Mouse (Mus musculus) liver, embryonic 12.5 days (tissue): ENCODE results near the gene Cd300a. TPM values are rescaled to one million over a fixed set of nuclear protein-coding genes. Genes with fewer than 3 reads are reported as not detected.

Experiments
- ATAC-seq: fragments of 200-750 bp; cut with Nextera tagmentation; 2 replicates; pipeline ENCODE4 v1.8.0; 2017; ENCODE audit warnings: moderate number of reproducible peaks, mild to moderate bottlenecking, moderate library complexity
- H3K27ac ChIP-seq: fragments of 300-500 bp; sonication (generic); 2 replicates; pipeline ENCODE4 v1.5.1; 2016; ENCODE audit warnings: mild to moderate bottlenecking
- H3K27me3 ChIP-seq: fragments of 300-500 bp; sonication (generic); replicated peaks from 2 replicates; pipeline ENCODE4 v1.6.1; 2016; ENCODE audit warnings: mild to moderate bottlenecking, moderate library complexity
- H3K36me3 ChIP-seq: fragments of 300-500 bp; sonication (generic); 2 replicates; pipeline ENCODE4 v1.6.1; 2016; ENCODE audit warnings: mild to moderate bottlenecking, moderate library complexity
- H3K4me1 ChIP-seq: fragments of 300-500 bp; sonication (generic); 2 replicates; pipeline ENCODE4 v1.6.1; 2016
- H3K4me2 ChIP-seq: fragments of 300-500 bp; sonication (generic); 2 replicates; pipeline ENCODE4 v1.6.1; 2016; ENCODE audit warnings: mild to moderate bottlenecking, moderate library complexity
- H3K4me3 ChIP-seq: fragments of 300-500 bp; sonication (generic); 2 replicates; pipeline ENCODE4 v1.5.1; 2016; ENCODE audit warnings: mild to moderate bottlenecking, moderate library complexity
- H3K9ac ChIP-seq: fragments of 300-500 bp; sonication (generic); 2 replicates; pipeline ENCODE4 v1.6.1; 2016; ENCODE audit warnings: mild to moderate bottlenecking, moderate library complexity
- H3K9me3 ChIP-seq: fragments of 300-500 bp; sonication (generic); replicated peaks from 2 replicates; pipeline ENCODE4 v1.6.1; 2016; ENCODE audit warnings: mild to moderate bottlenecking, moderate library complexity
- WGBS: fragments of 180-500 bp; shearing (Covaris S2); methylation state at CpG from one replicate; pipeline ENCODE4 v1.1.7; 2016; ENCODE audit not compliant: insufficient replicate concordance; 5-methylcytosine and 5-hydroxymethylcytosine counted together
- polyA plus RNA-seq: library from polyadenylated mRNA; unstranded; fragments of >200 nt; fragmentation: Nextera tagmentation; extraction: Ambion mirVana; gene quantifications from 2 replicates; pipeline ENCODE4 v1.2.1, GENCODE M21; 2016

The Cd300a gene
- polyA plus RNA-seq, 1 experiment from 2014 or later: 4.6 TPM

DNA sequence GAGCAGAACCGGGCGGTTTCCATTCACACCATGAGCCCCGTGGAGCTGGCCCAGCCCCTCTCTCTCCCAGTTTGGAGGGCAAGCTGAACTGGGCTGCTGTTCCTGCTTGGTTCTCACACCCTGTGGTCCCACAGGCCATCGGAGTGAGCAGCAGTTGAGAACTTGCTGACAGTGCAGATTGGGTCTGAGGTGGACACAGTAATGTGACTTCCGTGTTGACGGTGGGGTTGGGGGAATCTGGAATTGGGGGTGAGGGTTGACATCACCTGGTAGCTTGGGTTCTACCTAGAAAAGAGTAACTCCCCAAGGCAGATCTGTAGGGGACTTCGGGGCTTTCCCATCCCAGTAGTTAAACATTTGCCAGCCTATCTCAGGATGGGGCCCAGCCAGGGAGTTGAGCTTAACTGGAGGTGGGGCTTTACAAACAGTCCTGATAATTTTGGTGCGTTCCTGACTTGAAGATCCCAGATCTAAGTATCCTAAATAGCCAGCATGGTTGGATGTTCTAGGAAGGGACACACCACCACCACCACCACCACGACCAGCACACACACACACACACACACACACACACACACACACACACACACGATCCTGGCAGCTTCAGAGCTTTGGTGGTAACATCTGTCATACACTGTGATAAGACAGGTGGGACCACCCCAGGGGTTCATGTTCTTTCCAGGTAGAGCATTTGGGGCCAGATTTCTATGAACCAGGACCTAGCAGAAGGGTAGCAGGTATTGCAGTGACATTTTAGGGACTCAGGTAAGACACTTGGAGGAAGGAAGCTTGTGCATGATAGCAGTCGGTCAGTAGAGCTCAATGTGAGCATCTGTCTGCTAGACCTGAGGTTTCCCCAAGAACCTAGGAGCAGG, 22.2 kb upstream of the Cd300a start:
- ATAC-seq: peak; percentile 30
- 46% methylated on average over 11 of the region's 11 CpGs for WGBS
- no peaks in the 10 kb centered on the region for H3K27me3 ChIP-seq
- H3K4me3 ChIP-seq: no peak overlapping the region
- H3K4me2 ChIP-seq: peak overlapping the region; percentile 37
- H3K9me3 ChIP-seq: no peaks in the 10 kb centered on the region
- no peak overlapping the region; the same call in 1 of the 2 replicates for H3K9ac ChIP-seq
- H3K36me3 ChIP-seq: peaks cover 9% of the 10 kb centered on the region
- peak overlapping the region; percentile 82 for H3K27ac ChIP-seq
- peaks cover 39% of the 10 kb centered on the region for H3K4me1 ChIP-seq

DNA sequence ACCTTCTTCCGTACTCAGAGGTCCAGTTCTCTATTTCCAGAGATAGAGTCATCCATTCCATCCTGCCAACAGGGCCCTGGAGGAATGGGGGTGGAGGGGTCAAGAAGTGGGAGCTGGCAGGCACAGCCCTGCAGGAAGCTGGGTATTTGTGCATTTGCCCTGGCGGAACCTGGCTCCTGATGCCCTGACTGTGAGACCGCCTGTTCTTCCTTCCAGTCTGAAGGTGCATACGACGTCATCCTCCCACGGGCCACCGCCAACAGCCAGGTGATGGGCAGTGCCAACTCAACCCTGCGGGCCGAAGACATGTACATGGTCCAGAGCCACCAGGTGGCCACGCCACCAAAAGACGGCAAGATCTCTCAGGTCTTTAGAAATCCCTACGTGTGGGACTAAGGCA, 21.6 kb upstream of the Cd300a start:
- 80% methylated on average over 12 of the region's 12 CpGs for WGBS
- peak overlapping the region; percentile 48; the same call in 1 of the 2 replicates for H3K27ac ChIP-seq
- H3K4me3 ChIP-seq: no peak overlapping the region
- H3K36me3 ChIP-seq: peaks cover 9% of the 10 kb centered on the region
- no peak overlapping the region for H3K4me2 ChIP-seq
- no peak overlapping the region for H3K9ac ChIP-seq
- no peaks in the 10 kb centered on the region for H3K27me3 ChIP-seq
- peaks cover 46% of the 10 kb centered on the region for H3K4me1 ChIP-seq
- ATAC-seq: no peak
- no peaks in the 10 kb centered on the region for H3K9me3 ChIP-seq

DNA sequence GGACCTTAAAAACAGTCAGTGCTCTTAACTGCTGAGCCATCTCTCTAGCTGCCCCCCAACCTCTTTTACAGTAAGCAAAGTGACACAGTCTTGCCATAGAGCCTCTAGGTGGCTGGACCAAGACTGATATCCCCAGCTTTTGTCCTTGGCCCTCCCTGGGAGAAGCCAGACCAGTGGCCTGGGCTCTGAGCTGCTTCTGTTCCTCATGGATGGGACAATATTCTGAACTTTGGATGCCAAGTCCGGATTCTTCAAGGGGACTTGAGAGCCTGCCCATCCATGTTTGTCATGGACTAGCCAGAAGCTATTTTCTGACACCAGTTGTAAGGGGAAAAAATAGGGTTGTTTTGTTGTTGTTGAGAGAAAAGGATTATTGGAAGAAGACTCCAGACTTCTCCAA, 20.1 kb upstream of the Cd300a start:
- no peaks in the 10 kb centered on the region for H3K9me3 ChIP-seq
- no peak overlapping the region for H3K4me3 ChIP-seq
- WGBS: 74% methylated on average over 1 of the region's 1 CpGs
- no peak overlapping the region for H3K9ac ChIP-seq
- H3K4me2 ChIP-seq: no peak overlapping the region
- H3K27ac ChIP-seq: no peak overlapping the region
- no peaks in the 10 kb centered on the region for H3K36me3 ChIP-seq
- peaks cover 57% of the 10 kb centered on the region for H3K4me1 ChIP-seq
- H3K27me3 ChIP-seq: no peaks in the 10 kb centered on the region
- ATAC-seq: no peak

DNA sequence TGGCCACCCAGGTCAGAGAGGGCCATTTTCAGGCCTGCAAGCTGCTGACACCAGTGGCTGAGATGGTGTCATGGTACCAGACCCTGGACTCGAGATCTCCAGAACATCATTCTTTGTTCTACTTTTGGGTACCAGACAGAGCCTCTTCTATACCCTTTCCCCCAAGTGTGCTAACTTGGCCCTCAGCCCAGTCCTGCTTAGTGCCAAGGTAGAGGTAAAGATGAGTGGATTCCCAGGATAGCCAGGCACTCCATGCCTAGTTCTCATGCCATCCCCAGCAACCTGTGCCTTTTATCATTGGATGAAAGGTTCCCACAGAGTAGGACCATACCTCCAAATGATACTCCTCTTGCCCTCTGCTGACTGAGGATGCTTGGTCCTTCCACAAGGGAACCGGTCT, 18.3 kb upstream of the Cd300a start:
- ATAC-seq: no peak
- Histone ChIP-seq H3K4me2 (no peak overlapping the region), H3K9me3 (no peaks in the 10 kb centered on the region), H3K27me3 (no peaks in the 10 kb centered on the region), H3K36me3 (no peaks in the 10 kb centered on the region), H3K27ac (no peak overlapping the region), H3K4me1 (peaks cover 59% of the 10 kb centered on the region), H3K4me3 (no peak overlapping the region), H3K9ac (no peak overlapping the region)
- WGBS: 57% methylated on average over 2 of the region's 2 CpGs

GRCm38 (mm10) chr11:114873022-114873817, 16.6 kb upstream of the Cd300a start:
- Histone ChIP-seq H3K9me3 (no peaks in the 10 kb centered on the region), H3K27ac (peak overlapping the region; percentile 43; the same call in 1 of the 2 replicates), H3K36me3 (no peaks in the 10 kb centered on the region), H3K4me1 (peaks cover 48% of the 10 kb centered on the region), H3K4me3 (no peak overlapping the region), H3K9ac (no peak overlapping the region), H3K4me2 (0 out of 2 replicates have a peak overlapping the region, but pooled peaks have one; percentile 8), H3K27me3 (no peaks in the 10 kb centered on the region)
- no peak for ATAC-seq
- WGBS: 27% methylated on average over 6 of the region's 6 CpGs

DNA sequence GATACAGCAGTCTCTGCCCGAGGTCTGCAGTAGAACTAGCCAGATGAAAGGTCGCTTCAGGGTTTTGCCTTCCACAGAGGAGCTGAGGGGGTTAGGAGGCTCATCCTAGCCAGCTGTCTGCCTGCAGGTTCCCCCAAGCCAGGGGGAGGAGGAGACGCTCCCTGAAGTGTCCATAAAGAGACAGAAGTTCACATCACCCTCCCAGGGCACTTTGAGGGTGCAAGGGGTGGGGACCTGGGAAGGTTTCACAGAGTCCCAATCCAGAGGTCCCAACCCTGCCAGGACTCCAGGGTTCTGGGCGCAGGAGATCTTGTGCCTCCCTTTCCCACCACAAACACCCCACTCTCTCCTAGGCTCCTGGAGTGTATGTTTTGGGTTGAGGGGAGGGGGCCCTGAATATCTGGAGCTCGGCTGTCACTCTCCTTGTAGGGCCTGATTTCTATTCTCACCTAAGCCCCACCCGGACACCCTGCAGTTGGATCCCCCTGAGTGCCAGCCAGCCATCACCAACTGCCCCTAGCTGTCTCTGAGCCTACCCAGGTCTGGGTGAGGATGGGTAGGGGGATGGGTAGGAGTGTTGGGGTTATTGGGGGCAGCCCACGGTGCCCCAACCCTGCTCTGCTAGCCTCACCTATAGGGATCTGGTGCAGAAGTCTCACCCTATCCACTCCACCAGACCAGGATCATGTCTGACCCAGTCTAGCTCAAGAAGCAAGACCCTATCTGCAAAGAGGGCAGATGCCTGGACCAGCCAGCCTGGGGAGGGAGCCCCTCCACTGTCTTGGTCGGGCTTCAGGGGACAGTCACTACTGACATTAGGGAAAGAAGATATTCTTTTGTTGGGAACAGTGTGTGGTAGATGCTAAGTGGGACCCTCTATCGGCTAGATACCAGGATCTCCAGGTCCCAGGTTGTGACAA, 15.4 kb upstream of the Cd300a start:
- H3K27me3 ChIP-seq: no peaks in the 10 kb centered on the region
- WGBS: 55% methylated on average over 9 of the region's 9 CpGs
- no peak overlapping the region for H3K4me3 ChIP-seq
- no peak overlapping the region for H3K4me2 ChIP-seq
- H3K9me3 ChIP-seq: no peaks in the 10 kb centered on the region
- H3K27ac ChIP-seq: no peak overlapping the region
- no peaks in the 10 kb centered on the region for H3K36me3 ChIP-seq
- peaks cover 39% of the 10 kb centered on the region for H3K4me1 ChIP-seq
- no peak overlapping the region for H3K9ac ChIP-seq
- no peak for ATAC-seq

- no peaks in the 10 kb centered on the region for H3K27me3 ChIP-seq
- H3K4me1 ChIP-seq: peaks cover 39% of the 10 kb centered on the region
- H3K27ac ChIP-seq: no peak overlapping the region
- 46% methylated on average over 9 of the region's 9 CpGs for WGBS
- no peak overlapping the region for H3K4me2 ChIP-seq
- no peak overlapping the region for H3K9ac ChIP-seq
- H3K9me3 ChIP-seq: no peaks in the 10 kb centered on the region
- H3K36me3 ChIP-seq: no peaks in the 10 kb centered on the region
- no peak for ATAC-seq
- H3K4me3 ChIP-seq: no peak overlapping the region
Observed at GRCm38 (mm10) chr11:114875301-114875801, 14.5 kb upstream of the Cd300a start.

- H3K36me3 ChIP-seq: no peaks in the 10 kb centered on the region
- 47% methylated on average over 7 of the region's 7 CpGs for WGBS
- H3K4me1 ChIP-seq: peaks cover 39% of the 10 kb centered on the region
- H3K27me3 ChIP-seq: no peaks in the 10 kb centered on the region
- H3K4me2 ChIP-seq: no peak overlapping the region
- H3K9me3 ChIP-seq: no peaks in the 10 kb centered on the region
- H3K9ac ChIP-seq: no peak overlapping the region
- no peak overlapping the region for H3K27ac ChIP-seq
- ATAC-seq: no peak
- H3K4me3 ChIP-seq: no peak overlapping the region
Observed at GRCm38 (mm10) chr11:114876176-114876575, 13.7 kb upstream of the Cd300a start.

- H3K4me2 ChIP-seq: no peak overlapping the region
- no peak overlapping the region for H3K4me3 ChIP-seq
- peaks cover 39% of the 10 kb centered on the region for H3K4me1 ChIP-seq
- no peak overlapping the region for H3K27ac ChIP-seq
- no peak overlapping the region for H3K9ac ChIP-seq
- H3K9me3 ChIP-seq: no peaks in the 10 kb centered on the region
- ATAC-seq: no peak
- WGBS: 45% methylated on average over 2 of the region's 2 CpGs
- no peaks in the 10 kb centered on the region for H3K36me3 ChIP-seq
- H3K27me3 ChIP-seq: no peaks in the 10 kb centered on the region
Observed at GRCm38 (mm10) chr11:114876621-114877020, 13.2 kb upstream of the Cd300a start.

- Histone ChIP-seq H3K4me3 (no peak overlapping the region), H3K36me3 (no peaks in the 10 kb centered on the region), H3K4me2 (no peak overlapping the region), H3K4me1 (peaks cover 39% of the 10 kb centered on the region), H3K27ac (no peak overlapping the region), H3K9me3 (no peaks in the 10 kb centered on the region), H3K9ac (no peak overlapping the region), H3K27me3 (no peaks in the 10 kb centered on the region)
- ATAC-seq: no peak
- WGBS: 17% methylated on average over 3 of the region's 3 CpGs
Observed at GRCm38 (mm10) chr11:114877145-114877544, 12.7 kb upstream of the Cd300a start.

DNA sequence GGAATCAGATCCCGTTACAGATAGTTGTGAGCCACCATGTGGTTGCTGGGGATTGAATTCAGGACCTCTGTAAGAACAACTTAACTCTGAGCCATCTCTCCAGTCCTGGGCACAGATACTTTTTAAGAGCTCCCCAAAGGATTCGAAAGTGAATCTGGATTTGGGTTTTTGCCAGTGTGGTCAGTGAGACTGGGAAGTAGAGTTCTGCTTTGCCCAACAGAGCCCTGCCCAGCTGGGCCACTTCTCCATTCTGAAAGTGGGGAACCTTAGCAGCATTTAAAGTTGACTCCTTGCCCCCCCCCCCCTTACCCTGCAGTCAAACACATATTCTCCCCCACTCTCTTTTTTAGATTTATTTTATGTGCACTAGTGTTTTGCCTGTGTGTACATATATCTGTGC, 10.2 kb upstream of the Cd300a start:
- whole genome bisulfite sequencing: 52% methylated on average over 2 of the region's 2 CpGs
- H3K9ac ChIP-seq: no peak overlapping the region
- no peak for ATAC-seq
- no peak overlapping the region for H3K4me2 ChIP-seq
- H3K4me3 ChIP-seq: no peak overlapping the region
- no peak overlapping the region for H3K27ac ChIP-seq
- peaks cover 39% of the 10 kb centered on the region for H3K4me1 ChIP-seq
- no peaks in the 10 kb centered on the region for H3K9me3 ChIP-seq
- no peaks in the 10 kb centered on the region for H3K36me3 ChIP-seq
- H3K27me3 ChIP-seq: no peaks in the 10 kb centered on the region
